Mouse (Mus musculus) bone marrow, adult 2 months (tissue): ENCODE measurements around the gene Rab3a.

Experiments used
- CTCF ChIP-seq: fragments of 200-500 bp; IDR thresholded peaks from 2 replicates; pipeline ENCODE4 v1.5.1; 2011; ENCODE audit warnings: low read length, control low read depth; ENCODE audit not compliant: control insufficient read depth, insufficient read depth
- POLR2A ChIP-seq: fragments of 200-500 bp; IDR thresholded peaks from 2 replicates; pipeline ENCODE4 v1.6.1; 2011; ENCODE audit warnings: low read depth, mild to moderate bottlenecking, control low read depth, low read length, borderline replicate concordance; ENCODE audit not compliant: control insufficient read depth

GRCm38 (mm10) chr8:70800648-70801047, 46.2 kb downstream of the Rab3a start:
- no peak for TF ChIP-seq CTCF
- no peak for TF ChIP-seq POLR2A
